Mouse (Mus musculus) heart, postnatal 10 days (tissue): ENCODE measurements around the gene D13Ertd608e. TPM values are rescaled to one million over a fixed set of nuclear protein-coding genes. Genes with fewer than 3 reads are reported as not detected.
"Not testable (repeated sequence)": the region's sequence is repeated elsewhere in the genome, so short reads cannot be mapped to it uniquely, and the experiment has no call there.

Source experiments
- DNase-seq, 2 experiments: peaks; one replicate each; pipeline ENCODE4 v3.0.0; 2021
- intact Hi-C: fragments of 180-260 bp; cut with DNase I; formaldehyde crosslinking; loops from one replicate; pipeline ENCODE4 v1.15.1; 2025
- total RNA-seq, 2 experiments: library from RNA; stranded (reverse); gene quantifications; 2 replicates each; pipeline ENCODE4 v1.2.3; 2021

Gene D13Ertd608e
- total RNA-seq = not detected

- intact Hi-C loops = not testable (repeated sequence)
- peak; percentile 44 to 54 for DNase-seq
These were observed at the start of gene D13Ertd608e for GRCm38 (mm10) chr13:119835320-119836056. Gene D13Ertd608e (plus strand): TSS chr13:119836006.

GRCm38 (mm10) chr13:119789851-119790717 lies 45.7 kb upstream of the D13Ertd608e start:
- DNase-seq = peak; percentile 80 to 83
- intact Hi-C loops = loop anchor here (5.0 kb wide), 2 partner anchors 98 to 148 kb away; partner anchors contain the start of gene Hmgcs1

DNA sequence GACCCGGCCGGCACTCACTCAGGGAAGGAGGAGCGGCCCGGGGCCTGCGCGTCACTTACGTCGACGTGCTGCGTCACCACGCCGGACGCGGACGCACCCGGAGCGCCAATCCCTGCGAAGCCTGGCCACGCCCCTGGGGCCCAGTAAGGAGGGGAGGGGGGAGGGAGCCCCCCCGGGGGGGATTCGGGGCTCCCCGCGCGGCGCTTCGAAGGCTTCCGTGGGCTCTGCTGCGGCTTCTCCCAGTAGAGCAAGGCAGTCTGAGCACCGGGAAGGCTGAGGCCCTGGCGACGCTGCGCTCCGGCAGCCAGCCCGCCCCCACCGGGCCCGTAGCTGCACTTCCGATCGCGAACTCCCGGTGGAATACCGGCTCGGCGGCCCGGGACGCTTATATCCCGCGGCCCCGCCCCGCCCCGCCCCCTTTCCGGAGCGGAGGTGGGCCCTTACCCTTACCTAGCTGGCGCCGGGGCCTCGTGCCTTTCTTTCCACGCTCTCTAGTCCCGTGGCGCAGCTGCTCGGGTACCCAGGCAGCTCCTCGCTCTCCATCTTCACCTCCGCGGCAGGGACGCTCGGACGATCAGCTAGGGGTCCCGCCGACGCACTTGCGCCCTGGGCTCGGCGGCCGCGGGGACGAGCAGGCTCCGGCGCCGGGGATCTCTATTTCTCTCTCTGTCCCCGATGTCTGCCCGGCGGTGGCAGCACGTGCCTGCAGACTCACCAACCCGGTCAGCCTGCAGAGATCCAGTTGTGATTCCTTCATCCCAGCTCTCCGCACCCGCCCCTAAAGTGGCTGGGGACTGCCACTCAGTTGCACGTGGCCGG lies 44.8 kb upstream of the D13Ertd608e start, which contains the start of gene Zfp131:
Zfp131 (minus strand) TSS at position 129 of the 819 bp plus-strand sequence.
- peak; percentile 96 for DNase-seq
- intact Hi-C loops = loop anchor here (5.0 kb wide), 1 partner anchor 99 kb away; the partner anchor contains the start of gene Hmgcs1

DNA sequence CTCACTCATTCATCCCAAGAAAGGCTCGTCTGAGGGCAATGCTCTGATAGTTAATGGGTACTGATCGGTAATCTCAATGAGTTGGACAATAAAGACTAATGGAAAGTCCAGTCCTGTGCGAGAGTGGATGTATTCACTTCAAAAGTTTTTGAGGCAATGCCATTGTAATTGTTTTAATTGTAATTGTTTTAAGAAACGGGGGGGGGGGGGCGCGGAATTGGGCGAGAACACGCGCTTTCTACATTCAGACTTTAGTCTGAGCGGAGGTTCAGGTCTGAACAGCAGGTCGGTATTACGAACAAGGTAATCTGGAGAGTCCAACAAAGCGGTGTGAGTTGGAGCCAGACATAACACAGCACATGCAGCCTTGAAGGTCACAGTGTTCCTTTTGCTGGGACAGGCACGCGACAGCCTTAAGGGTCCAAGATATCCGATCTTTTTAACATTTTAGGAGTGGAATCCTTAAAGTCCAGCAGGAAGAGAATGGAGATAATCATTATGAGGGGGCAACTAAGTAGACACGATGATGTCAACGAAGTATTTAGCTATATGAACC lies 44.1 kb upstream of the D13Ertd608e start:
- peak; percentile 15 to 34 for DNase-seq
- intact Hi-C loops = loop anchor here (5.0 kb wide), 1 partner anchor 99 kb away; the partner anchor contains the start of gene Hmgcs1

GRCm38 (mm10) chr13:119792791-119793404 lies 42.9 kb upstream of the D13Ertd608e start:
- intact Hi-C loops = loop anchor here (5.0 kb wide), 1 partner anchor 101 kb away; the partner anchor contains the start of gene Hmgcs1
- no peak for DNase-seq

DNA sequence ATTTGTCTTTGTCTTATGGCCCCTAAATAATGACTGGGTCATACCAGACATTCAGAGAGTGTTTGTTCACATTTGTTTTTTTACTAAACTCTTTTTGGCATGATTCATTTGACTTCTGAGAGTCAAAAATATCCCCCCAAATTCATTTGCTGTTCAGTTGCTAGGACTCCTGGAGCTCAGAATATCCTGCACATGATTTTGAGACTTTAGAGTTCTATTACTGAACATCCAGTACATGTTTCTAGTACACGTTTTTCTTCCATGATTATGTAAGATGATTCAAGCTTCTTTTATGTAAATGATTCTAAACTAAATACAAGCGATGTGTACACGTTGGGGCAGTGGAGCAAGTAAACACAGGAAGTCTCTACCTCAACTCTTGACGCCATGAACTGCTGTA lies 38.1 kb upstream of the D13Ertd608e start:
- DNase-seq = no peak
- intact Hi-C loops = no loop called here

GRCm38 (mm10) chr13:119808937-119809336 lies 26.9 kb upstream of the D13Ertd608e start:
- intact Hi-C loops = no loop called here
- DNase-seq = no peak

- intact Hi-C loops = no loop called here
- DNase-seq = peak; percentile 18 to 38
These were observed 25.8 kb upstream of the D13Ertd608e start for GRCm38 (mm10) chr13:119810031-119810430.

DNA sequence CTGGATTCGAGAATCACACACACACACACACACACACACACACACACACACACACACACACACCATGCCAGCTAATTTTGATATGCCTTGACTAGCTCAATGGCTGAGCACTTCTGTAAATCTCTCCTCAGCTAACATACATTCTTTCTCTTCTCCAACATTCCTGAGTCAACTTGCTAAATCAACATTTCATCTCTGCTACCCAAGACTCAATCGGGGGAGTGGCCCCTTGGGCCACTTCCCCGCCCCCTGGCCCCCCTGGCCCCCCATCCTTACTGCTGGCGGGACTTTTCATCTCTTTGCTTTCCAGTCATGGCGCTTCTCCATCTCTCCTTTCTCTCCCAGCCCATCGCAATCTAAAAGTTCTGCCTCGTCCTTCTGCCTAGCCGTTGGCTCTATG lies 19.0 kb upstream of the D13Ertd608e start:
- DNase-seq = no peak
- intact Hi-C loops = no loop called here

GRCm38 (mm10) chr13:119817579-119818206 lies 18.1 kb upstream of the D13Ertd608e start:
- DNase-seq = no peak
- intact Hi-C loops = no loop called here

- DNase-seq, intact Hi-C loops: not testable (repeated sequence)
These were observed 5.7 kb upstream of the D13Ertd608e start, which contains the start of gene AF067063 for GRCm38 (mm10) chr13:119830116-119830515. Gene AF067063 (minus strand): TSS chr13:119830216.

GRCm38 (mm10) chr13:119836324-119836811 lies 562 bp downstream of the D13Ertd608e start:
- intact Hi-C loops = not testable (repeated sequence)
- peak; percentile 15 for DNase-seq

- intact Hi-C loops = not testable (repeated sequence)
- peak; percentile 13 to 23 for DNase-seq
These were observed 2.0 kb downstream of the D13Ertd608e start for GRCm38 (mm10) chr13:119837719-119838337.

- intact Hi-C loops, DNase-seq: not testable (repeated sequence)
These were observed 4.2 kb downstream of the D13Ertd608e start for GRCm38 (mm10) chr13:119839982-119840381.

- intact Hi-C loops, DNase-seq: not testable (repeated sequence)
These were observed 26.6 kb downstream of the D13Ertd608e start for GRCm38 (mm10) chr13:119862399-119862798.

DNA sequence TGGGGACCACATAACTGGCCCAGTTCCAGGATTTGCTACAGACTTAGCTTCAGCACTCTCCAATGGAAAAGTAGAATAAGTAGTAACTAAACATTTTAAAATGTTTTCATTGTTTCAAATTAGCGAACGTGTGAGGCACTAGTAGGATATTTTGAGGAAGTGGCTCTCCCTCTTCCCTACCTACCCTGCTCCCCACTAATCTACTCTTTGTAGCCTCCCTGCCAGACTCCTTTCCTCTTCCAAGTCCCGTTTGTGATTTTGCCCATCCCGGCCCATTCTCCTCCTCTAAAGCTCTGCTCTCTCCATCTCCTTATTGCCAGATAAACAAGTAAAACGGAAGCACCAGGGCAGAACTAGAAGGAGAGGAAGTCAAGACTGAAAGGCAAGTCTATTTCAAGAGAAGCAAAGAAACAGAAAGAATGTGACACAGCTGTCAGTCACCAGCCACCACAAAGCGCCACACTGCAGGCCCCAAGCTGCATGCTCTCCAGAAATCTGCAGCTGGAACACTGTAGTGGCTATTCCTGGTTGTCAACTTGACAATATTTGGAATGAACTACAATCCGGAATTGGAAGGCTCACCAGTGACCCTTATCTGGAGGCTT lies 28.7 kb downstream of the D13Ertd608e start:
- DNase-seq, intact Hi-C loops: not testable (repeated sequence)

GRCm38 (mm10) chr13:119886896-119887295 lies 51.1 kb downstream of the D13Ertd608e start:
- DNase-seq, intact Hi-C loops: not testable (repeated sequence)

GRCm38 (mm10) chr13:119894685-119895084 lies 58.9 kb downstream of the D13Ertd608e start, which contains the start of gene Tcstv1:
Gene Tcstv1 (minus strand): TSS chr13:119894785.
- intact Hi-C loops, DNase-seq: not testable (repeated sequence)
